Mouse (Mus musculus) kidney, embryonic 15.5 days (tissue): ENCODE measurements around the gene Gmds. TPM values are rescaled to one million over a fixed set of nuclear protein-coding genes. Genes with fewer than 3 reads are reported as not detected.

Experiments
- ATAC-seq: fragments of 200-750 bp; cut with Nextera tagmentation; replicated peaks from 2 replicates; pipeline ENCODE4 v1.8.0; 2017; ENCODE audit warnings: moderate TSS enrichment; ENCODE audit not compliant: low FRiP score
- H3K27ac ChIP-seq: fragments of 300-500 bp; sonication (generic); 2 replicates; pipeline ENCODE4 v1.5.1; 2015; ENCODE audit warnings: mild to moderate bottlenecking, inconsistent platforms
- H3K27me3 ChIP-seq: fragments of 300-500 bp; sonication (generic); 2 replicates; pipeline ENCODE4 v1.6.1; 2015; ENCODE audit warnings: inconsistent platforms
- H3K36me3 ChIP-seq: fragments of 300-500 bp; sonication (generic); 2 replicates; pipeline ENCODE4 v1.6.1; 2015; ENCODE audit warnings: inconsistent platforms
- H3K4me1 ChIP-seq: fragments of 300-500 bp; sonication (generic); 2 replicates; pipeline ENCODE4 v1.6.1; 2015; ENCODE audit warnings: inconsistent platforms
- H3K4me2 ChIP-seq: fragments of 300-500 bp; sonication (generic); 2 replicates; pipeline ENCODE4 v1.6.1; 2015; ENCODE audit warnings: moderate library complexity, mild to moderate bottlenecking, inconsistent platforms
- H3K4me3 ChIP-seq: fragments of 300-500 bp; sonication (generic); replicated peaks from 2 replicates; pipeline ENCODE4 v1.5.1; 2015; ENCODE audit warnings: mild to moderate bottlenecking, inconsistent platforms
- H3K9ac ChIP-seq: fragments of 300-500 bp; sonication (generic); 2 replicates; pipeline ENCODE4 v1.6.1; 2015; ENCODE audit warnings: mild to moderate bottlenecking, inconsistent platforms
- H3K9me3 ChIP-seq: fragments of 300-500 bp; sonication (generic); replicated peaks from 2 replicates; pipeline ENCODE4 v1.6.1; 2016; ENCODE audit warnings: inconsistent platforms
- WGBS: fragments of 180-500 bp; shearing (Covaris S2); methylation state at CpG from one replicate; pipeline ENCODE4 v1.1.7; 2015; ENCODE audit warnings: mixed read lengths; 5-methylcytosine and 5-hydroxymethylcytosine counted together
- polyA plus RNA-seq: library from polyadenylated mRNA; unstranded; fragments of >200 nt; fragmentation: Nextera tagmentation; extraction: Ambion mirVana; gene quantifications from 2 replicates; pipeline ENCODE4 v1.2.1, GENCODE M21; 2015

Gene Gmds
- polyA plus RNA-seq: 31.8 and 39.3 TPM in 2 replicates

- peak within 1 kb of the TSS; percentile 75 for H3K9ac ChIP-seq
- 2% methylated on average over 55 of the region's 55 CpGs for whole genome bisulfite sequencing
- H3K27ac ChIP-seq: peak within 1 kb of the TSS; percentile 63
- no peaks in the 10 kb centered on the region for H3K27me3 ChIP-seq
- peak; percentile 99 for ATAC-seq
- peak within 1 kb of the TSS; percentile 94 for H3K4me2 ChIP-seq
- H3K4me3 ChIP-seq: peak within 1 kb of the TSS; percentile 87
- peaks cover 1% of the 10 kb centered on the region for H3K36me3 ChIP-seq
- no peaks in the 10 kb centered on the region for H3K9me3 ChIP-seq
- H3K4me1 ChIP-seq: peaks cover 3% of the 10 kb centered on the region; the same call in 1 of the 2 replicates
Observed at GRCm38 (mm10) chr13:32338513-32339365, at the start of gene Gmds. Gene Gmds, minus strand, starts transcription at chr13:32338740.

- Histone ChIP-seq H3K4me2 (no peak overlapping the region), H3K27me3 (no peaks in the 10 kb centered on the region), H3K4me1 (no peaks in the 10 kb centered on the region), H3K9me3 (no peaks in the 10 kb centered on the region), H3K36me3 (no peaks in the 10 kb centered on the region), H3K9ac (no peak overlapping the region), H3K4me3 (no peak overlapping the region), H3K27ac (no peak overlapping the region)
- 59% methylated on average over 4 of the region's 4 CpGs for WGBS
- ATAC-seq: no peak
Observed at GRCm38 (mm10) chr13:32385421-32386092, 47.0 kb upstream of the Gmds start.

DNA sequence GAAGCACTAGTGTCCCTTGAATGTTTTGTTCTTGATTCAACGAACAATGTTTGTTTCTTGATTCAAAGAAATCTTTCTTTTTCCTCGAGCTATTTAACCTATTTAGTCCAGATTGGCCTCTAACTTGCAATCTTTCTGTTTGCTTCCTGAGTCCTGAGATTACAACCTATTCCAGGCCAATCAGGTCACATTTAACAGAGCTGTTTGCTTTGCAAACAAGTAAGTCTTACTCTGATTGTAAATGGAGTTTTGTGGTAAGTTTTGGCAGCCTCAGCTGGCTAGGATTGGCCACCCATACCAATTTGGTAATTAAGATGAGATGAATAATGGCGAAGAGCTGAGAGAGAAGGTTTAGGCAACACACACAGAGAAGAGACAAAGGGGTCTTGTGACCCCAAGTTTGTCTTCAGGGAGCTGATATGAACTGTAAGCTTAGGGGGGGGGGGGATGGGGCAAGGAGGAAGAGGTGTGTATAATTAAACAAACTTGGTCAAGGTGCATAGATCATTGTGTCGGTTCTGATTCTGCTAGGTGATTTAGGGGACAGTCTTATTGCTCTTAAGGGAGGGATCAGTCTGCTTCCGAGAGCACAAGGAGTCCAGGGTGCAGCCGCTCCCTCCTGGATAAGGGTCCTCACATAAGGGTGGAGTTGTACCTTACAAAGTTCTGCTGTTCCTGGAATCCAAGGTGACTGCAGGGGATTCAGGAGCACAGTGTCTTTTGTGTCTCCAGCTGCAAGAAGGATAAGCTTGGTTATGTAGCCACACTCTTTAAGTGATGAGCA is 43.9 kb upstream of the Gmds start:
- WGBS: 59% methylated on average over 6 of the region's 6 CpGs
- Histone ChIP-seq H3K4me1 (no peaks in the 10 kb centered on the region), H3K9ac (no peak overlapping the region), H3K36me3 (no peaks in the 10 kb centered on the region), H3K4me3 (no peak overlapping the region), H3K4me2 (no peak overlapping the region), H3K9me3 (no peaks in the 10 kb centered on the region), H3K27me3 (no peaks in the 10 kb centered on the region), H3K27ac (no peak overlapping the region)
- ATAC-seq: no peak

GRCm38 (mm10) chr13:32378634-32379033 is 40.1 kb upstream of the Gmds start:
- H3K27ac ChIP-seq: no peak overlapping the region
- no peaks in the 10 kb centered on the region for H3K4me1 ChIP-seq
- H3K36me3 ChIP-seq: no peaks in the 10 kb centered on the region
- no peaks in the 10 kb centered on the region for H3K27me3 ChIP-seq
- H3K9ac ChIP-seq: no peak overlapping the region
- H3K9me3 ChIP-seq: no peaks in the 10 kb centered on the region; the same call in 1 of the 2 replicates
- H3K4me2 ChIP-seq: no peak overlapping the region
- no peak overlapping the region for H3K4me3 ChIP-seq
- ATAC-seq: no peak
- 79% methylated on average over 1 of the region's 1 CpGs for WGBS

DNA sequence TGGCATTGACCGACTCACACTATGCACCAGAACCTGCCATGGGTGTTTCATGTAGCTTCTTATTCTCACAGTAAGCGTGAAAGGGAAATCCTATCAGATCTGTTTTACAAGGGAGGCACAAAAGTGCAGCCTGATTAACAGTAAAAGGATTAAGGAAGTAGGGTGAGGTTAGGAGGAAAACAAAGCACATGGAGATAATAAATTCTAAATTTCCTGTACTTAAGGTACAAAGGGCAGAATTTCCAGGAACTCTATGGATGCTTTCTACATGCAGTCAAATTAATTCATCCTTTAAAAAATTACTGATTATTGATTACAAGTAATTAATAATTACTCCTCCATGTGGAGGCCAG is 34.0 kb upstream of the Gmds start:
- Histone ChIP-seq H3K4me1 (no peaks in the 10 kb centered on the region), H3K27ac (no peak overlapping the region), H3K36me3 (no peaks in the 10 kb centered on the region), H3K4me3 (no peak overlapping the region), H3K4me2 (no peak overlapping the region), H3K27me3 (no peaks in the 10 kb centered on the region), H3K9ac (no peak overlapping the region), H3K9me3 (no peaks in the 10 kb centered on the region; the same call in 1 of the 2 replicates)
- 76% methylated on average over 2 of the region's 2 CpGs for WGBS
- no peak for ATAC-seq

DNA sequence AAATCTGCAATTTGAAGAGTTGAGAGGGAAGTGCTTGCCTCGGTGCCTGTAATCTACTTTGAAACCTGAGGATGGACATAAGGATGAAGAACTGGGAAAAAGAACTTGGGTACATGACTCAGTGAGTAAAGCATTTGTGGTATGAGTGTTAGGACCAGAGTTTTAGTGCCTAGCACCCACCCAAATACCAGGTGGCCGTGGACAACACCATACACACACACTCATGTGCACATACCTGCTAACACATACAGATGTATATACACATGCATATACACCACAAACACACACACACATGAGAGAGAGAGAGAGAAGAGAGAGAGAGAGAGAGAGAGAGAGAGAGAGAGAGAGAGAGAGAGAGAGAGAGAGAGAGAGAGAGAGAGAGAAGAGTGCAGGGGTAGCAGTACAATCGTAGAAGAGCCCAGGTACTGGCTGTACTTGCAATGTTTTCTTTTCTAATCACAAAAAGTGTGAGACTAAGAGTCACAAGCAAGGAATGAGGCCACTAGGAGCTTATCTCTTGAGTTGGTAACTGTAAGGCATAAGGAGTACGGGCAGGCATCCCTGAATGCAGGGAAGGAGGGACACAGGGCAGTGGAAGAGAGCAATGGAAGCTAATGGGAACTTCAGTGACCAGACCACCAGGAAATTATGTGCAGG is 33.5 kb upstream of the Gmds start:
- H3K4me3 ChIP-seq: no peak overlapping the region
- no peaks in the 10 kb centered on the region for H3K36me3 ChIP-seq
- H3K4me2 ChIP-seq: no peak overlapping the region
- H3K9me3 ChIP-seq: no peaks in the 10 kb centered on the region; the same call in 1 of the 2 replicates
- no peak overlapping the region for H3K27ac ChIP-seq
- H3K4me1 ChIP-seq: no peaks in the 10 kb centered on the region
- no peak for ATAC-seq
- H3K9ac ChIP-seq: no peak overlapping the region
- H3K27me3 ChIP-seq: no peaks in the 10 kb centered on the region
- WGBS: 88% methylated on average over 4 of the region's 4 CpGs

DNA sequence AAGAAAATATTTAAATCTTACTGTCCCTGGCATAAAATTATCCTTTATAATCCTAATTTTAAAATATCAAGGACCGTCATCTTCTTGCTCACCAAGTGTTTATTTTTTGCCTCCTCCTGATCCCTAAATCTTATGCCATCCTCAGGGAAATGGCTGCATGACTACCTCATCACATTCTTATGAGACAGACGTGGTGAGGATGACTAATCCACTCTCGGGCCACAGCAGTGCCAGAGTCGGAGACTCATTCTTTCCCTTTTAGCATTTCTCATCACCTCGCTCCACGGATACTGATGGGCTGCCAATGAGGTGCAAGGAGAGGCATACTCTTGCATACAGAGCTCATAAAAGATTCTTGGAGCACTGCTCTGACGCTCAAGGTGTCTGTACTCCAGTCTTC is 32.2 kb upstream of the Gmds start:
- Histone ChIP-seq H3K4me3 (no peak overlapping the region), H3K9me3 (no peaks in the 10 kb centered on the region), H3K27ac (no peak overlapping the region), H3K9ac (no peak overlapping the region), H3K36me3 (no peaks in the 10 kb centered on the region), H3K4me2 (no peak overlapping the region), H3K27me3 (no peaks in the 10 kb centered on the region), H3K4me1 (no peaks in the 10 kb centered on the region)
- no peak for ATAC-seq
- 80% methylated on average over 7 of the region's 7 CpGs for WGBS

DNA sequence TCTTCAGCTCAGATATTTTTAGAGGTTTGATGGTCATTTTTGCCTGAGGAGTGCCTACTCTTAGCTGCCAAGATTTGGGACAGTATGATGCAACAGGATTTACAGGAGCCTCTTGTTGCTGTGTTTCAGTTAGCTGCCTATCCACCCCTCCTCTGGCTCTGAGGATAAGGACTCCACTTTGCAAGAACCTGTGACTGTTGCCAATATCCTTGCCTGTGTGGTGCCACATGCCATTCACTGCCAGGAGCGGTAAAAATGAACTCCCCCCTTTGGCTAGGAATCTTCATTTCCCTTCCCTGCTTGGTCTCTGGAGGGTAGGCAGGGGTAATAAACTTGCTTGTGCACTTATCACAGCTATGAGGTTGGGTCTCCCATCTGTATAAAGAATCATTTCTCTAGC is 31.6 kb upstream of the Gmds start:
- Histone ChIP-seq H3K9me3 (no peaks in the 10 kb centered on the region), H3K4me2 (no peak overlapping the region), H3K36me3 (no peaks in the 10 kb centered on the region), H3K9ac (no peak overlapping the region), H3K27ac (no peak overlapping the region), H3K4me3 (no peak overlapping the region), H3K4me1 (no peaks in the 10 kb centered on the region), H3K27me3 (no peaks in the 10 kb centered on the region)
- 85% methylated on average over 1 of the region's 1 CpGs for WGBS
- ATAC-seq: no peak

- H3K9ac ChIP-seq: peak overlapping the region; percentile 75
- H3K27me3 ChIP-seq: no peaks in the 10 kb centered on the region
- WGBS: 5% methylated on average over 32 of the region's 32 CpGs
- no peaks in the 10 kb centered on the region for H3K9me3 ChIP-seq
- H3K36me3 ChIP-seq: no peaks in the 10 kb centered on the region
- peaks cover 3% of the 10 kb centered on the region; the same call in 1 of the 2 replicates for H3K4me1 ChIP-seq
- peak overlapping the region; percentile 94 for H3K4me2 ChIP-seq
- H3K27ac ChIP-seq: peak overlapping the region; percentile 63
- H3K4me3 ChIP-seq: peak overlapping the region; percentile 87
- ATAC-seq: peak; percentile 80
Observed at GRCm38 (mm10) chr13:32337735-32338512, 616 bp downstream of the Gmds start.

DNA sequence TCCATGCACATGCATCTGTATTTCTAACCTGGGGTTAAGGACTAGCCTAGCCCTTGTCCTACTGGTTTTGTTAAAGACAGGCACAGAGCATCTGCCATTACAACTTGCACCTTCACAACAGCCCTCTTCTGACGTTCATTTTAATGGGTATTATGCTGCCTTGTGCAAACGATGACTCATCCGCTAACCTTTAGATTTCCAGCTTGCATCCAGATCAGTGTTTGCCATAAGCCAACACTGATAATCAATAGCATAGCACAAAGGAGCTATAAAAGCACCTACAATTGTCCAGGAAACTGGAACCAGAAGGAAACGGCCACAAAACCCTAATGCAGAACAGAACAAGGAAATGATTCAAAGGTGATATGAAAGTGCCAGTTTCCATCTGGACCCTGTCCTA is 20.2 kb downstream of the Gmds start:
- 81% methylated on average over 4 of the region's 4 CpGs for WGBS
- H3K27me3 ChIP-seq: no peaks in the 10 kb centered on the region
- H3K27ac ChIP-seq: no peak overlapping the region
- no peaks in the 10 kb centered on the region for H3K9me3 ChIP-seq
- ATAC-seq: no peak
- H3K36me3 ChIP-seq: no peaks in the 10 kb centered on the region
- H3K4me1 ChIP-seq: no peaks in the 10 kb centered on the region
- no peak overlapping the region for H3K9ac ChIP-seq
- no peak overlapping the region for H3K4me3 ChIP-seq
- H3K4me2 ChIP-seq: no peak overlapping the region

DNA sequence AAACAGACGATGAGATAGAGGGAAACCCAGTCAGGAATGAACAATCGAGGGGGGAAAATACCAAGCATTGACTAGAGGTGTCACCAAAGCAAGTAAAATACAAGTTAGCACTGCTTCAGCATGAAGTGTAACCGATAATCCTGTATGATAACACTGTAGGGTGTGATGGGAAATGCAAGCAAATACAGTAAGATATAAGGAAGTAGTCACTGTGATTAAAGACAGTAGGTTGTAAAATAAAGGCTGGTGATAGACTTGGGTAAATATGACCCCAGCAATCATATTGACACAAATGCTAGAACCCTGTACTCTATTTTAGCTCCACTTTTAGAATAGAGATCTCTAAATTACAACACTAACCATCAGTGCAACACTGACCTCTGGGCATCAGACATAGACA is 21.2 kb downstream of the Gmds start:
- Histone ChIP-seq H3K4me1 (no peaks in the 10 kb centered on the region), H3K9ac (no peak overlapping the region), H3K27ac (no peak overlapping the region), H3K9me3 (no peaks in the 10 kb centered on the region), H3K27me3 (no peaks in the 10 kb centered on the region), H3K4me2 (no peak overlapping the region), H3K36me3 (no peaks in the 10 kb centered on the region), H3K4me3 (no peak overlapping the region)
- WGBS: 84% methylated on average over 3 of the region's 3 CpGs
- ATAC-seq: no peak
